In genomic region chr10:80856908-80857307, GRCm38 (mm10) we compare ENCODE assay signal across 8 mouse cellular contexts. TPM values are rescaled to one million over a fixed set of nuclear protein-coding genes. Genes with fewer than 3 reads are reported as not detected.
DNase-seq lines count a peak whose midpoint lies in the region; ATAC-seq lines count a peak whose summit lies in the region.
"Had no signal": no experiment of that assay in that cellular context is flagged by ENCODE, and none has a peak within 500 bp of the region (broad histone marks: within the 10 kb centered on the region; RNA-seq: fewer than 3 reads in every experiment).

No protein-coding gene starts in this region.

- peak overlapping the region; percentile 16; the same call in 1 of the 2 replicates for H3K4me2 ChIP-seq in neural tube, embryonic 11.5 days (ENCODE audit: low read depth)
- H3K4me2 ChIP-seq in forebrain, embryonic 12.5 days: 0 out of 2 replicates have a peak overlapping the region, but pooled peaks have one; percentile 99
- peak overlapping the region; percentile 96 for H3K4me2 ChIP-seq in liver, embryonic 13.5 days

- ATAC-seq in neural tube, embryonic 11.5 days (ENCODE audit: insufficient read depth, low FRiP score, low TSS enrichment): no peak
- ATAC-seq in forebrain, embryonic 12.5 days (ENCODE audit: low FRiP score): no peak
- ATAC-seq in liver, embryonic 13.5 days (ENCODE audit: low read depth): peak; percentile 53

- H3K36me3 ChIP-seq in neural tube, embryonic 11.5 days (ENCODE audit: control insufficient read depth, insufficient read depth, low read length): peaks cover 6% of the 10 kb centered on the region
- H3K36me3 ChIP-seq in forebrain, embryonic 12.5 days (replicated peaks): peaks cover 23% of the 10 kb centered on the region
- peaks cover 40% of the 10 kb centered on the region for H3K36me3 ChIP-seq in liver, embryonic 13.5 days

- H3K27ac ChIP-seq in neural tube, embryonic 11.5 days (ENCODE audit: low read depth, low read length): 0 out of 2 replicates have a peak overlapping the region, but pooled peaks have one; percentile 39
- H3K27ac ChIP-seq in forebrain, embryonic 12.5 days: no peak overlapping the region
- H3K27ac ChIP-seq in liver, embryonic 13.5 days: peak overlapping the region; percentile 100

- 0 out of 2 replicates have a peak overlapping the region, but pooled peaks have one; percentile 42 for H3K9ac ChIP-seq in neural tube, embryonic 11.5 days (ENCODE audit: low read length)
- no peak overlapping the region for H3K9ac ChIP-seq in forebrain, embryonic 12.5 days
- peak overlapping the region; percentile 100 for H3K9ac ChIP-seq in liver, embryonic 13.5 days

- no peaks in the 10 kb centered on the region for H3K9me3 ChIP-seq in neural tube, embryonic 11.5 days (ENCODE audit: control insufficient read depth, low read length)
- H3K9me3 ChIP-seq in forebrain, embryonic 12.5 days: no peaks in the 10 kb centered on the region
- H3K9me3 ChIP-seq in liver, embryonic 13.5 days (replicated peaks): no peaks in the 10 kb centered on the region

- DNase-seq in neural tube, embryonic 11.5 days (ENCODE audit: low spot score): no peak
- DNase-seq in neural tube, embryonic 10.5 days (ENCODE audit: extremely low spot score, low spot score): no peak
- DNase-seq in liver, embryonic 13.5 days: peak; percentile 66
- peak; percentile 73 to 82 for DNase-seq in spleen, postnatal 4 days (ENCODE audit: low spot score in 2 of 2)
- DNase-seq in natural killer cell, adult 2 months (ENCODE audit: low spot score in 2 of 2): no peak
- no peak for DNase-seq in thymus, postnatal 4 days
- DNase-seq: cerebellum, adult 8-10 months had no signal

- no peak overlapping the region for H3K4me3 ChIP-seq in neural tube, embryonic 11.5 days (ENCODE audit: low read depth, low read length)
- 0 out of 2 replicates have a peak overlapping the region, but pooled peaks have one; percentile 90 for H3K4me3 ChIP-seq in forebrain, embryonic 12.5 days (replicated peaks)
- H3K4me3 ChIP-seq in liver, embryonic 13.5 days (replicated peaks): peak overlapping the region; percentile 99

- 82% methylated on average over 5 of the region's 5 CpGs for WGBS in neural tube, embryonic 11.5 days
- WGBS in forebrain, embryonic 12.5 days: 87% methylated on average over 5 of the region's 5 CpGs
- WGBS in liver, embryonic 13.5 days (ENCODE audit: insufficient replicate concordance): 38% methylated on average over 5 of the region's 5 CpGs

- H3K27me3 ChIP-seq in neural tube, embryonic 11.5 days (ENCODE audit: control insufficient read depth, insufficient read depth, low read length): no peaks in the 10 kb centered on the region
- H3K27me3 ChIP-seq in forebrain, embryonic 12.5 days: no peaks in the 10 kb centered on the region
- no peaks in the 10 kb centered on the region for H3K27me3 ChIP-seq in liver, embryonic 13.5 days

- H3K4me1 ChIP-seq in neural tube, embryonic 11.5 days (ENCODE audit: control insufficient read depth, insufficient read depth, low read length): peaks cover 17% of the 10 kb centered on the region
- peaks cover 44% of the 10 kb centered on the region for H3K4me1 ChIP-seq in forebrain, embryonic 12.5 days
- H3K4me1 ChIP-seq in liver, embryonic 13.5 days (replicated peaks): peaks cover 89% of the 10 kb centered on the region

RNA-seq across cellular contexts. Expression of gene Sppl2b, which starts 1.8 kb away (rescaled TPM):
- polyA plus RNA-seq in neural tube, embryonic 11.5 days (2014; fragmentation: Nextera tagmentation; extraction: Ambion mirVana): 31.2 and 34.2 TPM in 2 replicates
- 43.3 and 44.0 TPM in 2 replicates for polyA plus RNA-seq in forebrain, embryonic 12.5 days (2016; fragmentation: Nextera tagmentation; extraction: Ambion mirVana)
- 56.8 and 58.9 TPM in 2 replicates for polyA plus RNA-seq in liver, embryonic 13.5 days (2015; fragmentation: Nextera tagmentation; extraction: Ambion mirVana)

RNA-seq across cellular contexts. Expression of gene Lsm7, which starts 1.9 kb away (rescaled TPM):
- 305 and 307 TPM in 2 replicates for polyA plus RNA-seq in neural tube, embryonic 11.5 days (2014; fragmentation: Nextera tagmentation; extraction: Ambion mirVana)
- 274 and 289 TPM in 2 replicates for polyA plus RNA-seq in forebrain, embryonic 12.5 days (2016; fragmentation: Nextera tagmentation; extraction: Ambion mirVana)
- 192 and 208 TPM in 2 replicates for polyA plus RNA-seq in liver, embryonic 13.5 days (2015; fragmentation: Nextera tagmentation; extraction: Ambion mirVana)

RNA-seq across cellular contexts. Expression of gene Lingo3, which starts 13.1 kb away (rescaled TPM):
- 0.40 and 0.66 TPM in 2 replicates for polyA plus RNA-seq in neural tube, embryonic 11.5 days (2014; fragmentation: Nextera tagmentation; extraction: Ambion mirVana)
- polyA plus RNA-seq in forebrain, embryonic 12.5 days (2016; fragmentation: Nextera tagmentation; extraction: Ambion mirVana): 1.5 and 1.7 TPM in 2 replicates
- polyA plus RNA-seq in liver, embryonic 13.5 days (2015; fragmentation: Nextera tagmentation; extraction: Ambion mirVana): not detected in 2 replicates

RNA-seq across cellular contexts. Expression of gene Tmprss9, which starts 14.7 kb away (rescaled TPM):
- polyA plus RNA-seq in neural tube, embryonic 11.5 days (2014; fragmentation: Nextera tagmentation; extraction: Ambion mirVana): 0.08 and 0.11 TPM in 2 replicates
- polyA plus RNA-seq in forebrain, embryonic 12.5 days (2016; fragmentation: Nextera tagmentation; extraction: Ambion mirVana): 0.06 and 0.08 TPM in 2 replicates
- 0.05 TPM in 1 of 2 replicates, not detected in the other for polyA plus RNA-seq in liver, embryonic 13.5 days (2015; fragmentation: Nextera tagmentation; extraction: Ambion mirVana)

RNA-seq across cellular contexts. Expression of gene Oaz1, which starts 30.5 kb away (rescaled TPM):
- polyA plus RNA-seq in neural tube, embryonic 11.5 days (2014; fragmentation: Nextera tagmentation; extraction: Ambion mirVana): 1,810 and 1,847 TPM in 2 replicates
- 1,463 and 1,490 TPM in 2 replicates for polyA plus RNA-seq in forebrain, embryonic 12.5 days (2016; fragmentation: Nextera tagmentation; extraction: Ambion mirVana)
- polyA plus RNA-seq in liver, embryonic 13.5 days (2015; fragmentation: Nextera tagmentation; extraction: Ambion mirVana): 1,324 and 1,529 TPM in 2 replicates

Comparison
In these comparisons a context has a peak if more than half of its experiments do, and no peak if none do; other contexts are left out.
1. DNase-seq: peak in liver, embryonic 13.5 days (single experiment) and spleen, postnatal 4 days (2 of 2); none in neural tube, embryonic 11.5 days (single experiment), neural tube, embryonic 10.5 days (single experiment), natural killer cell, adult 2 months (0 of 2) and thymus, postnatal 4 days (single experiment).
2. H3K4me2 ChIP-seq: peak in every context shown above with its lines; median percentile 99 in forebrain, embryonic 12.5 days; 96 in liver, embryonic 13.5 days; 16 in neural tube, embryonic 11.5 days.